Mouse (Mus musculus): ENCODE data around the gene Specc1l. TPM values are rescaled to one million over a fixed set of nuclear protein-coding genes. Genes with fewer than 3 reads are reported as not detected.

The Specc1l gene
- total and polyA plus RNA-seq, 3 experiments, result 17.9 to 39.6 (median 37.9) TPM

DNA sequence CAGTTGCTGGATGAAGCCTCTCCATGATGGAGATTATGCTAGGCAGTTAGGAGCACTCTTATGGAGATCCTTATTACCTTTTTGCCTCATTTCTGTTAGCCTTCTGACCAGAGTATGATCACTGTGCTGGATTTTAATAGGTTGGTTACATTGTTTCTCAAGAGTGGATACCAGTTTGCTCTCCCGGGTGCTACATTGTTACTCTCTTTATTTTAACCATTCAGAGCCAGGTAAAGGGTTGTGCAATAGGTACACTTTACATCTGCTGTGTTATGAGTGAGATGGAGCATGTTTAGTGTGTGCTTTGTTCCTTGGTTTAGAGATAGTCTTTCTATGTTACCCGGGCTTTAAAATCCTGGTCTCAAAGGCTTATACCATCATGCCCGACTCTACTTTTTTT, 24.3 kb downstream of the Specc1l start:
- peaks cover 6% of the 10 kb centered on the region; the same call in 1 of the 2 replicates for H3K4me1 ChIP-seq (ENCODE audit: control insufficient read depth, insufficient read depth, low read length)
- 94% methylated on average over 3 of the region's 3 CpGs for WGBS
- H3K36me3 ChIP-seq (ENCODE audit: control insufficient read depth, insufficient read depth, low read length), result peaks cover 6% of the 10 kb centered on the region
- H3K79me2 ChIP-seq (replicated peaks; ENCODE audit: control insufficient read depth, insufficient read depth, low read length), result 0 out of 2 replicates have a peak, but pooled peaks cover 4% of the 10 kb centered on the region
- intact Hi-C loops (cut with DNase I), result no loop called here
- no peak for DNase-seq
- H3K9ac ChIP-seq (ENCODE audit: low read depth, low read length), result no peak overlapping the region
- H3K4me3 ChIP-seq, result no peak overlapping the region
- H3K27me3 ChIP-seq (ENCODE audit: control insufficient read depth, insufficient read depth, low read length), result no peaks in the 10 kb centered on the region
- no peak overlapping the region for H3K27ac ChIP-seq
- TF ChIP-seq POLR2A (IDR thresholded peaks at IDR 0.05; ENCODE audit: insufficient read depth, low read depth, low read length) (no peak), EP300 (IDR thresholded peaks at IDR 0.05; ENCODE audit: insufficient read depth, low read depth, low read length) (no peak), CTCF (IDR thresholded peaks at IDR 0.05) (no peak)

DNA sequence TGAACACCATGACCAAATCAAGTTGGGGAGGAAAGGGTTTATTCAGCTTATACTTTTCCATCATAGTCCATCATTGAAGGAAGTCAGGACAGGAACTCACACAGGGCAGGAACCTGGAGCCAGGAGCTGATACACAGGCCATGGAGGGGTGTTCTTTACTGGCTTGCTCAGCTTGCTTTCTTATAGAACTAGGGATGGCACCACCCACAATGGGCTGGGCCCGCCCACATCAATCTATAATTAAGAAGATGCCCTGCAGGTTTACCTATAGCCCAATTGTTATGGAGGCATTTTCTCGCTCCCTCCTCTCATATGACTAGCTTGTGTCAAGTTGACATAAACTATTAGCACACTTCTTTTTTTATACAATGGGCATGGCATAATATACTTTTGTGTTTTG, 25.3 kb downstream of the Specc1l start:
- intact Hi-C loops (cut with DNase I), result no loop called here
- no peak overlapping the region for H3K9ac ChIP-seq (ENCODE audit: low read depth, low read length)
- H3K27ac ChIP-seq, result no peak overlapping the region
- H3K4me3 ChIP-seq, result no peak overlapping the region
- DNase-seq, result no peak
- 98% methylated on average over 2 of the region's 2 CpGs for WGBS
- H3K79me2 ChIP-seq (replicated peaks; ENCODE audit: control insufficient read depth, insufficient read depth, low read length), result 0 out of 2 replicates have a peak, but pooled peaks cover 3% of the 10 kb centered on the region
- TF ChIP-seq EP300 (IDR thresholded peaks at IDR 0.05; ENCODE audit: insufficient read depth, low read depth, low read length) (no peak), POLR2A (IDR thresholded peaks at IDR 0.05; ENCODE audit: insufficient read depth, low read depth, low read length) (no peak), CTCF (IDR thresholded peaks at IDR 0.05) (no peak)
- H3K27me3 ChIP-seq (ENCODE audit: control insufficient read depth, insufficient read depth, low read length), result no peaks in the 10 kb centered on the region
- peaks cover 8% of the 10 kb centered on the region for H3K36me3 ChIP-seq (ENCODE audit: control insufficient read depth, insufficient read depth, low read length)
- H3K4me1 ChIP-seq (ENCODE audit: control insufficient read depth, insufficient read depth, low read length), result peaks cover 4% of the 10 kb centered on the region; the same call in 1 of the 2 replicates

DNA sequence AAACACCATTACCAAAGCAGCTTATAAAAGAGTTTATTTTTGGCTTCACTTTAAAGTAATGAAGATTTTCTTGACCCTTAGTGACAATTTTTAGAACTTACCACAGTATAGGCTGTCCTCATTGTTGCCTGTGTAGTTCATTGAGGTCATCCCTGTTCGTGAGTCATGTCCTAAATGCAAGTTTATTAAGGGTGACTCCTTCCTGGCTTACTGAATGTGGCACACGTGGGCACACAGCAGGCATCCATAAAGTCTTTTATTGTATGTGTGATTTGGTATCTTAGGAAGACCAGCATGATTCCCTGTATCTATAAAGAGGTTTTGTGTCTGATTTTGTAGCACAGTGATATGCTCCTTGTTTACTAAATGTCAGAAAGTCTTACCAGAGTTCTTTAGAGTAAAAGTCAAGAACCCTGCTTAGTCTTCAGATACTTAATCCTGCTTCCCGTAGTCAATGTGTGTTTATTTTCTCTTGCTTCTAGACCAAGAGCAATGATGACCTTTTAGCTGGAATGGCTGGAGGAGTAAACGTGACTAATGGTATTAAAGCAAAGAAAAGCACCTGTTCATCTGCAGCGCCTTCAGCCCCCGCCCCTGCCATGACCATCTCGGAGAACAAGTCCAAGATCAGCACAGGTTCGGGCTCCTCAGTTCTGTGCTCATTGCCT, 28.8 kb downstream of the Specc1l start:
- 84% methylated on average over 8 of the region's 8 CpGs for WGBS
- Histone ChIP-seq H3K36me3 (ENCODE audit: control insufficient read depth, insufficient read depth, low read length) (peaks cover 5% of the 10 kb centered on the region), H3K27me3 (ENCODE audit: control insufficient read depth, insufficient read depth, low read length) (no peaks in the 10 kb centered on the region), H3K9ac (ENCODE audit: low read depth, low read length) (no peak overlapping the region), H3K4me3 (no peak overlapping the region), H3K4me1 (ENCODE audit: control insufficient read depth, insufficient read depth, low read length) (no peaks in the 10 kb centered on the region), H3K27ac (no peak overlapping the region), H3K79me2 (replicated peaks; ENCODE audit: control insufficient read depth, insufficient read depth, low read length) (no peaks in the 10 kb centered on the region)
- TF ChIP-seq EP300 (IDR thresholded peaks at IDR 0.05; ENCODE audit: insufficient read depth, low read depth, low read length), result no peak
- TF ChIP-seq POLR2A (IDR thresholded peaks at IDR 0.05; ENCODE audit: insufficient read depth, low read depth, low read length), result no peak
- TF ChIP-seq CTCF (IDR thresholded peaks at IDR 0.05), result no peak
- intact Hi-C loops (cut with DNase I), result no loop called here
- no peak for DNase-seq

DNA sequence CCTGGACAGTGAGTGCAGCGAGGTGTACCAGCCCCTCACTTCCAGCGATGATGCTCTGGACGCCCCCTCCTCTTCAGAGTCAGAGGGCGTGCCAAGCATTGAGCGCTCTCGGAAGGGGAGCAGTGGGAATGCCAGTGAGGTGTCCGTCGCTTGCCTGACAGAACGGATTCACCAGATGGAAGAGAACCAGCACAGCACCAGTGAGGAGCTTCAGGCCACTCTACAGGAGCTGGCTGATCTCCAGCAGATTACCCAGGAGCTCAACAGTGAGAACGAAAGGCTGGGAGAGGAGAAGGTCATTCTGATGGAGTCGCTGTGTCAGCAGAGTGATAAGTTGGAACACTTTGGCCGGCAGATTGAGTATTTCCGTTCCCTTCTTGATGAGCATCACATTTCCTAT, 33.9 kb downstream of the Specc1l start:
- H3K27me3 ChIP-seq (ENCODE audit: control insufficient read depth, insufficient read depth, low read length), result no peaks in the 10 kb centered on the region
- intact Hi-C loops (cut with DNase I), result no loop called here
- 73% methylated on average over 13 of the region's 13 CpGs for WGBS
- TF ChIP-seq CTCF (IDR thresholded peaks at IDR 0.05) (no peak), EP300 (IDR thresholded peaks at IDR 0.05; ENCODE audit: insufficient read depth, low read depth, low read length) (no peak), POLR2A (IDR thresholded peaks at IDR 0.05; ENCODE audit: insufficient read depth, low read depth, low read length) (no peak)
- no peaks in the 10 kb centered on the region for H3K4me1 ChIP-seq (ENCODE audit: control insufficient read depth, insufficient read depth, low read length)
- H3K27ac ChIP-seq, result no peak overlapping the region
- DNase-seq, result no peak
- H3K4me3 ChIP-seq, result no peak overlapping the region
- no peak overlapping the region for H3K9ac ChIP-seq (ENCODE audit: low read depth, low read length)
- no peaks in the 10 kb centered on the region for H3K79me2 ChIP-seq (replicated peaks; ENCODE audit: control insufficient read depth, insufficient read depth, low read length)
- H3K36me3 ChIP-seq (ENCODE audit: control insufficient read depth, insufficient read depth, low read length), result peaks cover 5% of the 10 kb centered on the region

DNA sequence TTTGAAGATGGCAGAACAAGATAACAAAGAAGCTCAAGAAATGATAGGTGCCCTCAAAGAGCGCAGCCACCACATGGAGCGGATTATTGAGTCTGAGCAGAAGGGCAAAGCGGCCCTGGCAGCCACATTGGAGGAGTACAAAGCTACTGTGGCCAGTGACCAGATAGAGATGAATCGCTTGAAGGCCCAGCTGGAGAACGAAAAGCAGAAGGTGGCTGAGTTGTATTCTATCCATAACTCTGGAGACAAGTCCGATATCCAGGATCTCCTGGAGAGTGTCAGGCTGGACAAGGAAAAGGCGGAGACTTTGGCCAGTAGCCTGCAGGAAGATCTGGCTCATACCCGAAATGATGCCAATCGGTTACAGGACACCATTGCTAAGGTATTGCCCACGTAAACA, 34.5 kb downstream of the Specc1l start:
- H3K4me3 ChIP-seq, result no peak overlapping the region
- DNase-seq, result no peak
- no peaks in the 10 kb centered on the region for H3K4me1 ChIP-seq (ENCODE audit: control insufficient read depth, insufficient read depth, low read length)
- 79% methylated on average over 10 of the region's 10 CpGs for WGBS
- H3K79me2 ChIP-seq (replicated peaks; ENCODE audit: control insufficient read depth, insufficient read depth, low read length), result no peaks in the 10 kb centered on the region
- H3K27me3 ChIP-seq (ENCODE audit: control insufficient read depth, insufficient read depth, low read length), result no peaks in the 10 kb centered on the region
- intact Hi-C loops (cut with DNase I), result no loop called here
- peaks cover 5% of the 10 kb centered on the region for H3K36me3 ChIP-seq (ENCODE audit: control insufficient read depth, insufficient read depth, low read length)
- no peak for TF ChIP-seq POLR2A (IDR thresholded peaks at IDR 0.05; ENCODE audit: insufficient read depth, low read depth, low read length)
- no peak for TF ChIP-seq CTCF (IDR thresholded peaks at IDR 0.05)
- no peak for TF ChIP-seq EP300 (IDR thresholded peaks at IDR 0.05; ENCODE audit: insufficient read depth, low read depth, low read length)
- H3K27ac ChIP-seq, result no peak overlapping the region
- no peak overlapping the region for H3K9ac ChIP-seq (ENCODE audit: low read depth, low read length)

DNA sequence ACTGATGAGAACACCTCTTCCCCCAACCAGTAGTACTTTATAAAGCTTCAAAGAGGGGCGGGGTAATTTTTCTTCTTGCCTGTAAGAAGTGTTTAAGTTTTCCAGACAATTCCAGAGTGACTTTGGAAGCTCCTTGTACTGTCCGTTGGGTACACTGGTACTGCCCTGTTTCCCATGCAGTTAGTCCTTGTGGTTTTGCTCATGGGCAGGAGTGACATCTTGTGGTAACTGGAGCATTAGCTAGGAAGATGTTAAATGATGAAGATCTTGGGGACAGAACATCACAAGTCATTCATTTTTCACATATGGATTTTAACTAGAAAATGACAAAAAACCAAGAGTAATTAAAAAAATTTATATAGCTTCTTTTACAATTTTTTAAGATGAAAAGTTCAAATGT, 39.1 kb downstream of the Specc1l start:
- no peak for DNase-seq
- Histone ChIP-seq H3K4me3 (no peak overlapping the region), H3K79me2 (replicated peaks; ENCODE audit: control insufficient read depth, insufficient read depth, low read length) (no peaks in the 10 kb centered on the region), H3K27ac (no peak overlapping the region), H3K9ac (ENCODE audit: low read depth, low read length) (no peak overlapping the region), H3K4me1 (ENCODE audit: control insufficient read depth, insufficient read depth, low read length) (no peaks in the 10 kb centered on the region), H3K36me3 (ENCODE audit: control insufficient read depth, insufficient read depth, low read length) (peaks cover 4% of the 10 kb centered on the region), H3K27me3 (ENCODE audit: control insufficient read depth, insufficient read depth, low read length) (no peaks in the 10 kb centered on the region)
- intact Hi-C loops (cut with DNase I), result loop anchor here (1.0 kb wide), 1 partner anchor 69 kb away; no protein-coding TSS in a partner anchor
- 45% methylated on average over 2 of the region's 2 CpGs for WGBS
- TF ChIP-seq POLR2A (IDR thresholded peaks at IDR 0.05; ENCODE audit: insufficient read depth, low read depth, low read length) (no peak), EP300 (IDR thresholded peaks at IDR 0.05; ENCODE audit: insufficient read depth, low read depth, low read length) (no peak), CTCF (IDR thresholded peaks at IDR 0.05) (peak; percentile 70)

All from heart, adult 2 months (tissue).